Mouse (Mus musculus) c-Kit-positive CD71-positive TER-119-negative erythroid progenitor cells, embryonic 14.5 days (primary cell): ENCODE results near the gene Maco1.
A peak's percentile ranks its signal among the peaks of the same experiment; 100 is the strongest.
"Not testable (repeated sequence)": the region's sequence is repeated elsewhere in the genome, so short reads cannot be mapped to it uniquely, and the experiment has no call there.

Experiments
- DNase-seq: peaks from one replicate; pipeline ENCODE4 v3.0.0-alpha.2; 2013; ENCODE audit warnings: low read depth

Maco1 gene

DNA sequence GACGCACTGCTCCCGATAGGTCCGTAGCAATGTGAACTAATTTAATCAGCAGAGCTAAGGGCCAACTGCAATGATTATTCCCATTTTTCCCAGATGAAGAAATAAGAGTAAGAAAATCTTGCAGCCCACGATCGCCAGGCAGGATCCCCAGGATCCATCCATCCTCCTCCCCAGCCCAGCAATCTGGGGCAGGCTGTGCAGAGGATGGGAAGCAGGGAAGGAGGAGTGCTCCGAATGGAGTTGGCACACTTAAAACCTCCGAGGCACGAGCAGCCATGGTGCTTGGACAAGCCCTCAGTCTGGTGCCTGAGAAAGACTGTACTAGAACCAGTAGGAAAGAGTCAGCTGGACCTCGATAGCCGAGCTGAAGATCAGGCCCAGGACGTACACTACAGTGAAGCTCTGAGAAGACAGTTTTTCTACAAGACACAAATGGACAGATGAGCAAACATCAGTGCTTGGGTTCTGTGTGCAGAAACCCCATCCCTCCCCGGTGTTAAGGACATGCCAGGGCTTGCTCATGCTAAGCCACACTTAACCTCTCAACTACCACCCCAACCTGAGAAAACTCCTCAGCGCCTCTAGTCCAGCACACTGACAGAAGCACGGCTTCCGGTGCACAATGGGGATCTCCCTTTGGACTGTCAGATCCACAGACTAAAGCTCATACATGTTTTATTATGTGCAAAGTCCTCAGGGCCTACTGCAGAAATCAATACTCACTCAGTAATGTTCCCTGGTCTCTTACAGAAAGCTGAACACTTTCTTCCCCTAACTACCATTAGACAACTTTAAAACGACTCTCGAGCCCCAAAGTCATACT, 39.5 kb downstream of the Maco1 start:
- DNase-seq = no peak

DNA sequence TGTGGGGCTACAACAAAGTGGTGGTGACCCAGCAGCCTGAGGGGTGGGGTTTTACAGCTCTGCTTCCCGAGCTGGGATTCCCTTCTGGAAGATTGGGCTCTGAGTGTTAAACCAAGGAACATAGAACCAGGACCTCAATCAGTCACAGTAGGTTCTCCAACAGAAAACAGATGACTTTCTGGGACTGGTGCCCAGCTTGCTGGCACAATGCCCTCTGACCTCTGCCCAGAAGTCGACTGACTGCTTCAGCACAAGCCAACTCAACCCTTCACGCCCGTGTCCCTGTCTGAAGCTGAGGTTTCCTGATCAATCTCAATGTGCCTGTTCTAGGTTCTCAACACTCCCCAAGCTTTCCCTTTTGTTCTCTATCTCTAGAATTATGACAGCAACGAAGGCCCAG, 48.4 kb downstream of the Maco1 start:
- DNase-seq = no peak

DNA sequence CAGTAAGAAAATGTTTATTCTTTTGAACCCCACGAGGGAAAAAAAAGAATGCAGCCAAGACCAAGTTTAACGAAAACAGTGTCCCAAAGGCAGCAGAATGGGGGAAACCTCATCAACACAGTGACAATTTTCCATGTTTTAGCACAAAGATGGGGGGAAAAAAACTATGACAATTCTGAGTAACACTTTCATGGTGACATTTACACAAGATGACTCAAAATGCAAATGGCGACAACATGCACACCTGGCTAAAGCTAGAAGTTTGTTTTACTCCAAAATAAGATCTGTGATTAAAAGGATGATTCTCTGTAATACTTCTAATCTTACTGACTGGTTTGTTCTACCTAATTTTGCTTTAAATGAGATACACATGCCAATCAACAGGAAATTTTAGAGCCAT, 50.4 kb downstream of the Maco1 start:
- no peak for DNase-seq

DNA sequence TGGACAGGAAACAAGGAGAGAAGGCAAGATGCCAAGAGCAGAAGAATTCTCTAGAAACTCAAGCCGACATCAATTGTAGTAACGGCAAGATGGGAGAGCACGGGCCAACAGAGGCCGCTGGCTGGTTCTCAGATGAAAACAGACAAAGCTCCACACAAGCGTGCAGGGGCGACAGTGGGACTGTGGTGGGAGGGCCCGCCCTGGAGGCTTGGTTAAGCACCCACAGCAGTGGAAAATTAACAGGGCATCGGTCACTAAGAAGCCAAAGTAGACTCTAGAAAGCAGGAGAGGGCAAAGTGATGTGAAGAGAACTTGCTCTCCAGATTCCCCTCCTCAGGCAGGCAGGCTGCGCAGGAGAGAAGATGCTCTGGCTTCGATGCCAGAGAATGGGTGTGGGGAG, 51.0 kb downstream of the Maco1 start:
- DNase-seq = no peak

DNA sequence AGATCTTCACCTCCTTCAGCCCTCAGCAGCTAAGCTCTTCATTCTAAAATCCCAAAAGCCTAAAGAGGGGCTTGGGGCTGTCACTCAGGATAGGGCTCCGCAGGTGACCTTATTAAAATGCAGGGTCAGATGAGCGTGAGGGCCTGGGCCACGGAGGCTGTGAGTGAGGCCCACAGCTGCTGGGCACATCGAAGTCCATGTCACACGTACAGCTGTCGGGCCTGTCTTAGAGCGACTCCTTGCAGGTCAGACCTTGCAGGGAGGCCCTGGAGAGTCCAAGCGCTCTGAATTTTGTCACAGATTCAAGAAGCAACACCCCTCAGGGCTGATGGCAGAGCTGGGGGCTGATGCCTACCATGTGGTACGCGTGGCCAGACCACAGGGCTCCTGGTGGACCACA, 52.5 kb downstream of the Maco1 start:
- DNase-seq = no peak

DNA sequence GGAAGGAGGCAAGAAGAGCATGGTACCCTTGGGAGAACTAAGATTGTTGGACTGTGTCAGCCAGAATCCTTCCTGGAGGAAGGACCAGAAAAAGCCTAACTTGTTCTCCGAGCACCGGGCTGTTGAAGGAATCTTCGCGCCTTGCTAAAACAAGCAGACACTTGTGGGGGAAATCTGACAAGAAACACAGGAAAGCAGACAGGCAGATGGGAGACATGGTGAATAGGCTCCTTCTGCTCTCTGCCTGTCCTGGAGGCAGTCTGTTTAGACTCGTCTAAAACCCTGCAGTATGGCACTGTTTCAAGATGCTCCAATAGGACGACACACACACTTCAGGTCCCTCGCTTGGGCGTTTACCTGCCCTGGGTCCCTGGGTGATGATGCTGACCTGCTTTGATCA, 53.0 kb downstream of the Maco1 start:
- DNase-seq = no peak

DNA sequence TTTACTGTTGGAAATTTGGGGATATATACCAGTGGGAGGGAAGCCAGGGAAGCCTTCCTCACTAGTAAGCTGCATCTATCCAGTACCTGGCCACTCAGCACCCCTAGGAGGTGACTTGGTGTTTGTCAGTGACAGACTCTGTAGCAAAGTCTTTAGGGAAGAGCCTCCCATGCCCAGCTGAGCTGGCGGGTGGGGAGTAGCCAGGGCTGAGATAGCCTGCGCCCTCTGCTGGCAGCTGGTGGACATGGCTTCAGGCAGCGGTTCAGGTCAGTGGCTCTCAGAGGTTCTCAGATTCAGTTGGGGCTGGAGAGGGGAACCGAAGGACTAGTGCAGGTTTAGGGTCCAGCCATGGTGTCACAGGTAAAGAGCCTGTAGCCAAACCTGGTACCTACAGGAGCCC, 53.9 kb downstream of the Maco1 start:
- DNase-seq = peak; percentile 63

DNA sequence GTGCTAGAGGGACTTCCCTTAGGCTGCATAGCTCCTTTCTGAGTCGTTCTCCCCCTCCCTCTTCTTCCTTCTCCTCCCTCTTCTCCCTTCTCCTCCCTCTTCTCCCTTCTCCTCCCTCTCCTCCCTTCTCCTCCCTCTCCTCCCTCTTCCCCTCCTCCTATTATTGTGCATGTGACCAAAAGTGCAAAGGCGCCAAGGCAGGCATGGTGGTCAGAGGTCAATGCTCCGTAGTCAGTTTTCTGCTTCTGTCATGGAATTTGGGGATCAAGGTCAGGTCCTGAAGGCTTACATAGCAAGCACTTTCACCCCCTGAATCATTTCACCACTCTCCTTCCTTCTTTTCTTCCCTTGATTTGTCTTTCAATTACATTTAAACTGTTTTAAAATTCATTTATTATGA, 54.3 kb downstream of the Maco1 start:
- no peak for DNase-seq

DNA sequence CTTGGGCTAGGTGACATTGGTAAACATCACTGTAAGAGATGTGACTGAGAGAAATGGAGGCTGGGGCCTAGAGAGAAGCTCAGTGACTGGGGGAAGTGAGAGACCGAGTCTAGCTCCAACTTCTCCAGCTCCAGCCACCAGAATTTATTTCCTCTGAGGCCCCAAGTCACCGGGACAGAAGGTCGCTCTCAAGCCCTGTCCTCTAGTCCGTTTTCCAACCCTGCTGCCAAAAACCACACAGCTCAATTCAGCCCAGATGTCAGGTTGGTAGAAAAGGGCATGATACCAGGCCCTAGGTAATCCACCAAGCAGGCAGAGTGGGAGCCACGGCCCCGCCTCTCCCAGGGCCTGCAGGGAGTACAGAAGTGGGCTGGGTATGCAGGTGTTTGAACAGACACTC, 55.5 kb downstream of the Maco1 start:
- DNase-seq = no peak

DNA sequence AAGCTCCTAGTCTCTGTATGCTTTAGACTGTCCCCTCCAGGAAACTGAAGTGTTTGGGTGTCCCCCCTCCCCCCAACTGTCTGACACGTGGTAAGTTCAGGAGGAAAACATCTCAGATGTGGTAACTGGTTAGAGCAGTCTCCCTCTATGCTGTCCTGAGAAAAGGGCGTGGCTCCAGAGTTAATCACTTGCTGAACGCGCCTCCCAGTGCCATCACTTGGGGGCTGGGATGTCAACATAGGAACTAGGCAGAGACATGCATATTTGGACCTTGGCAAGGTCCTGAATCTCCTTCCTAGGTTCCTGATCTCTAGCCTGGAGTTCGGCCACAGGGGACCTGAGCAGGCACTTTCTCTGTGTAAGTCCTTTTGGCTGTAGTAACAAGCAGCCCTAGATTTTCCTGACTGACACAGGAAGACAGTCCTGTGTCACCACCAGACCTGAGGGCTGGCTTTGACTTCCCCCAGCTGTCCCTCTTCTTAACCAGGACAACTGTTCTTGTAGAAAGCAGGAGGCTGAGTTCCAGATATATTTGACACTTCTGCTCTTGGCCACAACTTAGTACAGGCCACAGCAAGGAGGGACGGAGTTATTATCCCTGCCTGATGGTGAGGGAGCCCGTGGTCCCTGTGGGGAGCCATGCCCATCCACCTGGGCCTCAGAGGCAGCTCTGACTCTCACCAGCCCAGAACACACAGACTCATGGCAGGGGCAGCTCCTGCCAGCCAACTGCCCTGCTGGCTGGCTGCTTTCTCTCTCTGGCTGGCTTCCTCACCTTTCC, 56.4 kb downstream of the Maco1 start:
- no peak for DNase-seq

DNA sequence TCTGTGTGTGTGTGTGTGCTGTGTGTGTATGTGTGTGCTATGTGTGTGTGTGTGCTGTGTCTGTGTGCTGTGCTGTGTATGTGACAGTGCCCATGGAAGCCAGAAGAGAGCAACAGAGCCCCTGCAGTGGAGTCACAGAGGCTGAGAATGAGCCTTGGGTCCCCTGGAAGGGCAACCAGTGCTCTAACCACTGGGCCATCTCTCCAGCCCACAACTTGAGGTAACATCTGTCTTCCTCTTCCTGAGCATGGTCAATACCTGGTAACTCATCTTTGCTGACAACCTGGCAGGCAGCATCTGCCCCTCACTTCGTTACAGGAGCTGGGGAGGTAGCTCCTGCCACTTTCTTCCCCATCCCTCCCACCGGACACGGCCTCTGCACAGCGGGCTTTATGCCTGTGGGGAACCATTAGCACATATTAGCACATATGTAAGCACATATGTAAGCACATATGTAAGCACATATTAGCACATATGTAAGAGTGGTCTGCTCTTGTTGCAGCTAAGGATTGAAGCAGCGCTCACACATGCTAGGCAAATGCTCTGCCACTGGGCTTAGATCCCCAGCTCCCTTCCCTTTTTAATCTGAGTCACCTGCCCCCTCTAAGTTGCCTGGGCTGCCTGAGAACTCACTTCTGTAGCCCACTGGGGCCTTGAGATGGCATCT, 57.2 kb downstream of the Maco1 start:
- no peak for DNase-seq

DNA sequence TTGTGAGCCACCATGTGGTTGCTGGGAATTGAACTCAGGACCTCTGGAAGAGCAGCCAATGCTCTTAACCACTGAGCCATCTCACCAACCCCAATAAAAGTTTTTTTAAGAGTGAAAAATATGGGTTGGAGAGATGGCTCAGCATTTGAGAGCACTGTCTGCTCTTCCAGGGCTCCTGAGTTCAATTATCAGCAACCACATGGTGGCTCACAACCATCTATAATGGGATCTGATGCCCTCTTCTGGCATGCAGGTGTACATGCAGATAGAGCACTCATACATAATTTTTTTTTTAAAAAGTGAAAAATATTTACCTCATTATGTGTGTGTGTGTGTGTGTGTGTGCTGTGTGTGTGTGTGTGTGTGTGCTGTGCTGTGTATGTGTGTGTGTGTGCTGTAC, 58.2 kb downstream of the Maco1 start:
- DNase-seq = not testable (repeated sequence)

DNA sequence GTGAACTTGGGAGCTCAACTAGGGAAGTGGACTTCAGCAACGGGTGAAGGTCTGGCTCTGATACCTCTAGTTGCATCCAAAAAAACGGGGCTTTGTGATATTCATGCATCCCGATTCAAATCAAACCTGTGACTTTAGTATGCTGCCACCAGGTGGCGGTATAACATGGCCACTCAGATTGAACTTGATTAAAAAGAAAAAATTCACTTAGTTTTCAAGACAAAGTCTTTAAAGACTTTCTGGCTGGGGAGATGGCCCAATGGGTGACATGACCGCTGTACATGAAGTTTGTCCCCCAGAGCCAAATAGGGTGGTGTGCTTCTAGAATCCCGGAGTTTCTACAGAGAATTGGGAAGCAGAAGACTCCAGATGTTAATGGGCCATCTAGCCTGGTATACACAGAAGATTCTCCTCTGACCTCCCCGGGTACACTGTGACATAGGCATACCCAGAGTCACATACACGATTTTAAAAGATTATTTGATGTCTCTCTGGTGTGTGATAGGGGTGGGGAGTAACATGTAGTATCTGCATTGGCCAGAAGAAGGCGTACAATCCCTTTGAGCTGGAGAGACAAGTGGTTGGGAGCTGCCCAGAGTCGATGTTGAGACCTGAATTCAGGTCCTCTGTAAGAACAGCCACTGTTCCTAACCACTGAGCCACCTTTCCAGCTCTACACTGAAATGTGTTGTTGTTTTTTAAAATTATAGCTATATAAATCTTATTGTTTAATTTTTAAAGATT, 59.8 kb downstream of the Maco1 start:
- DNase-seq = peak; percentile 64

DNA sequence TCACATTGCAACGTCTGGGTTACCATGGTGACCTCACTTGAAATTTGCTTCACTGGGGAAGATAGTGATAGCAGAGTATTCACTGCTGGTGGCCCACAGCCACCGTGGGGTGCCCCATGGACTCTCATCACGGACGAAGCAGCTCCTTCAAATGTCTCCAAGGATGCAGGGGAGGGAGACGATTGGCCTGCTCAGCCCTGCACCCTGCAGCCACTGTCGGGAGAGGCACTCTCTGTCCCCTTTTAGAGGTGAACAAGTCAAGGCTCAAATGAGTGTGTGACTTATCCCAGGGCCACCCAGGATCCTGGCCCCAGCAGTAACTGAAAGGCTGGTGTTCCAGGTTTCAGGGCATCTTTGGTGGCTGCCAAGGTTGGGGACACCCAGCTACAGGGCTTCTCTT, 61.4 kb downstream of the Maco1 start:
- no peak for DNase-seq

DNA sequence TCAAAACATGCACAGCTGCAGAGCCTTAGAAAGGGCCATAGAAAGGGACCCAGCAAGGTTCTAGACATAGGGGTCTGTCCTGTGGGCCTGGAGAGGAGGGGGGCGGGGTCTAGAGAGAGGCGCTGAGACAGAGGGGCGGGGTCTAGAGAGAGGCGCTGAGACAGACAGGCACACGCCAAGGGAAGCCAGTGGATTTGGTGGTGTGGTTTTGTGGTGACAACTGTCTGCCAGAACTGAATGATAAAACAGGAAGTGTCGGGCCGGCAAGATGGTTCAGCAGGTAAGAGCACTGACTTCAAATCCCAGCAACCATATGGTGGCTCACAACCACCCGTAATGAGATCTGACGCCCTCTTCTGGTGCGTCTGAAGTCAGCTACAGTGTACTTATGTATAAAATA, 66.2 kb downstream of the Maco1 start:
- no peak for DNase-seq

DNA sequence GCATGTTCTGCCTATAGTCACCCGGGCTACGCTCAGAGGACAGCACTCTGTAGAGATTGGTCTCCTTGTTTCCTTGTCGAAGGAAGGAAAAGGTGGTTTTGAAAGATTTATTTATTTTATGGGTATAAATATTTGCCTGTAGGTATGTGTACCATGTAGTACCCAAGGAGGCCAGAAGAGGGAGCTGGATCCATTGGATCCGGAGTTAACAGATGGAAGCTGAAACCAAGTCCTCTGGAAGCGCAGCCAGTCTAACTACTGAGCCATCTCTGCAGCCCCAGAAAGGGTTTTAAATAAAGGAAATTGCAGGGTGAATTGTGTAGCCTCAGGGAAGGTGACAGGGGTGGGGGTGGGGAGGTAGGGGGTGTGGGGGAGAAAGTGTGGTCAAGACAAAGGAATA, 68.4 kb downstream of the Maco1 start:
- DNase-seq = no peak

DNA sequence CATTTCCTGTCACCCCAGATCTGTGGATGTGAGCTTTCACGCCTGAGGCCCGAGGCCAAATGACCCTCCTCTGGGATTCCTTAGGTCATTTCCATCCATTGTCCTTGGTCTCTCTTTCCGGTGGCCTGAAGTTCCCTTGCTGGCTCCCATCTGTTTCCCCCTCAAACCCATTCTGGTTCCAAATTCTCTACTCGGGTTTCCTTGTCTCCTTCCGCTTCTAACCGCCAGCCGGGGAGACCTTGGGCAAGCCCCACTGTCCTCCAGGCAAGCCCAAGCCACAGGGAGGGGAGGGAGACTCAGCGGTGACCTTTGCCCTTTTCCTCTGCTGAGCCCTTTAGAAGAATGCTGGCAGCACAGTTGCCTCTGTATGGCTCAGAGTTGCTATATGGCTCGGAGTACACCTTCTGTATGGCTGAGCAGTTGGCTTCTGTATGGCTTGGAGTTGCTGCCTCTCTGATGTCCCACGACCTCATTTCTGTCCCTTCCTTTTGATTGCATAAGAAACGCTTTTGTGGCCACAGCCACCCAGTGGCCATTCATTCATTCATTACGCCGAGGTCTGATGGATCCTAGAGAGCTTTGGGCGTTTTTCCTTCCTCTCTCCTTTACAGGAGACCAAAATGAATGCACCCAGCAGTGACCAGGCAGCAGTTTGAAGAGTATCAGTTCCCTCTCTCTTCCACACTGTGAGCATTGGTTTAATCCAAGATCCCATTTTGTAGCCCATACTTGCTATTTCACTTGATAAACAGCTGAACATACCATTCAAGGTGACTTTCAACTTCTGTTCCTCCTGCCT, 73.8 kb downstream of the Maco1 start:
- DNase-seq = no peak

DNA sequence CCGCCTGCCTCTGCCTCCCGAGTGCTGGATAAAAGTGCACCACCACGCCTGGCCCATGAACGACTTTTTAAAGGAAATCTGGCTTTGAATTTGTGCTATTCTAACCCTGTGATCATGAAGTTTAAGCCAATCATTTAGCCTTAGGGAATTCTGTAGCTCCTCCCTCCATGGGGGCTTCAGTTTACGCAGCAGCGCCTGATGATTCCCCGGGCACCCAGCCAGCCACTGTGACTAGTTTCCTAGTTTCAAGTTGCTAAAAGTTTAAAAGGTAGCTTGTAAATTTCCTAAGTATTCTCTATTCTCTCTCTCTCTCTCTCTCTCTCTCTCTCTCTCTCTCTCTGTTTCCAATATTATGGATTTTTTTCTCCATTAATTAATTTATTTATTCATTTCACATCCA, 76.9 kb downstream of the Maco1 start:
- DNase-seq = no peak

DNA sequence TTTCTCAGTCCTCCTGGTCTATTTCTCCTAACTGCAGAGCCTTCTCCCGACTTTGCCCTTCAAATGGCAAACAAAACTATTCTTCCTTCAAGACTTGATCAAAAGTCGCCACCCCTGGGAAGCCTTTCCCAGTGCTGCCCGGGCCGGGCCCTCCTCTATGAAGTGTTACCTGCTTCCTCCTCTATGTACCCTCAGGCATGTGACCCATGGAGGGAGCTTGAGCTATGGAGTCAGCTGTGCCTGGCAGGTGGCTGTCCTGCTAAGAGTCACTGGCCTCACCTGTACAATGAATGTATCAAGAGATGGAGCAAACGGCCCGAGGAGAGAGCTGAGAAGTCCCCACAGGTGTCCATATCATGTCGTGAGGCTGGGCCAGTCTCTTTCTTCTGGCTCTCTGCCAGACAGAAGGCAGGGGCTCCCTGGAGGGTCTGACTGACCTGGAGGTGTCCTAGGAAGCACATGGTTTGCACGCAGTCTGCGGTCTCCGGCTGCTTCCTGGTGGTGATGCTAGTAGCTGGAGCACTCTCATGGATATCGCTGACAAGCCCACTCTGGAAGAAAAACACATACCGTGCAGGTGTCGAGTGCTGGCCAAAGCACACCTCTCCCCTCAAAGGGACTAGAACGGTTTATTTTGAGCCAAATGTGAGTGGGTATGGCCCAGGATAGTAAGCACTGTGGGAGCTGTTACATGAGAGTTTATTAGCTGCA, 77.8 kb downstream of the Maco1 start:
- no peak for DNase-seq

DNA sequence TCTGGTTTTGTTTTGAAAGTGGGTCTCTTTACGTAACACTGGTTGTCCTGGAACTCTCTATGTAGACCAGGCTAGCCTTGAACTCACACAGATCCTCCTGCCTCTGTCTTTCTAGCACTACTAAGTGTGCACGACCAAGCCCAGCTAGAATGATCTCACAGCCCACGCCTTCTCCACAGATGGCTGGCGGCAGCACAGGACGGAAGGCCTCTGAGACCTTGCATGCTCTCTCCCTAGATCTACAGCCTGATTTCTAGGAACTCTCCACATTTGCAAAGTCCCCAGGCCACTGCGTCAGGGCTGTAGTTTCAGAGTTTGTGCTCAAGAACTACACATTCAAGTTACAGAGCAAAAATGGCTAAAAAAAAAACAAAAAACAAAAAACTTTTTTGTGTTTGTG, 79.0 kb downstream of the Maco1 start:
- DNase-seq = peak; percentile 71
